Mouse (Mus musculus) natural killer cell, adult 2 months (primary cell): ENCODE results near the gene Erg.

Source experiments
- DNase-seq, 2 experiments: peaks; one replicate each; pipeline ENCODE4 v3.0.0; 2022; ENCODE audit warnings: low spot score in 2 of 2

Erg gene

GRCm38 (mm10) chr16:95585541-95586310, 667 bp downstream of the Erg start:
- peak; percentile 14 to 38 for DNase-seq

GRCm38 (mm10) chr16:95584751-95585528, 1.5 kb downstream of the Erg start:
- no peak for DNase-seq

DNA sequence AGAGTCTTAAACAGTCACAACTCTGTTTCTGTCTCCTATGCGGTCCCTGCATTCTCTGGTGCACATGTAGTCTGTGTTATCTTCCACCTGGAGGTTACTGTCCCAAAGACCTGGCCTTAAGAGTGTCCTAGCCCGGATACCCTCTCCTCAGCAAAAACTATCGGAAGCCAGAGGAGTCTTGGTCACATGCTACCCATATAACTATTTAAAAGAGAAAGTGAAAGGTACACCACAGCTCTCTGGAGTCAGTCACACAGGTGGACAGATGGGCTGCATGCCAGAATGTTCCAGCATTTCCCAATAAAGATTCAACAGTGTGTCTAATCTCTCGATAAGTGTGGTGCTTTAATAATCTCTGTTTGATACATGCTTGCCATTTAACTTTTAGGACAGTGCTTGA, 7.1 kb downstream of the Erg start:
- no peak for DNase-seq

DNA sequence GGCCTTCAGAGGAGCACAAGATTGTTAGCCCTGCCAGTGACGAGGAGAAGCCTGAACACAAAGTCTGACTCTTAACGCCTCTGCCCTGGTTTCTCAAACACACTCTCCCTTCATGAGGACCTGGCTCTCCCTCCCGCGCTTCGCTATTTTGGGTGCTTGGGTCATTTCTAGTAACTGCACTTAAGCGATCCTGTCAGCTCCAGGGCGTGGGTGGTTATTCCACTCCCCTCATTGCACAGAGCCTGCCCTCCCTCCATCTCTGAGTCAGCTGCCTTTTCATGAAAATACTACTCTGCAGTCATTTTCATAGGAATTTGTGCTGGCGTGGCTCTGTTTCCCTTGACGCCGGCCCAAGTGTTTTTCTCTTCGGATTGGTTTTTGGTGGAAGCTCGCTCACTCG, 13.2 kb downstream of the Erg start:
- no peak for DNase-seq

- peak; percentile 8 to 32 for DNase-seq
Observed at GRCm38 (mm10) chr16:95570616-95571015, 15.8 kb downstream of the Erg start.

DNA sequence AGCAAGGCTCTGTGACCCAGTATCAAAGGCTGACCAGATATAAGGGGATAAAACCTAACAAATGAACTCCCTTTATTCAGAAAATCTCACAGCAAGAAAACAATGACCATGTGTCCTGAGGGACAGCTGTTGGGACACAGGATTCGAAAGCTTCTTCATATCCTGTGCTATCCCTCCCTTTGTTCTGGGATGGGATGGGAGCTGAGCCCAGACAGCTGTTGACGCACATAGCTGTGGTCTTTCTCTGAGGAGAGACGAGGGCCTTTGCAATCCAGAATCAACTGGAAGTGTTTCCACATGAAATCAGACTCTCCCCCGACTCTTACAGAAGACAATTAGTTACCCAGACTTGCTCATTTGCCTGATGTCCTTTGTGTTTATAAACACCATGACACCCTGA, 29.6 kb downstream of the Erg start:
- DNase-seq: no peak

- no peak for DNase-seq
Observed at GRCm38 (mm10) chr16:95553136-95553535, 33.3 kb downstream of the Erg start.

DNA sequence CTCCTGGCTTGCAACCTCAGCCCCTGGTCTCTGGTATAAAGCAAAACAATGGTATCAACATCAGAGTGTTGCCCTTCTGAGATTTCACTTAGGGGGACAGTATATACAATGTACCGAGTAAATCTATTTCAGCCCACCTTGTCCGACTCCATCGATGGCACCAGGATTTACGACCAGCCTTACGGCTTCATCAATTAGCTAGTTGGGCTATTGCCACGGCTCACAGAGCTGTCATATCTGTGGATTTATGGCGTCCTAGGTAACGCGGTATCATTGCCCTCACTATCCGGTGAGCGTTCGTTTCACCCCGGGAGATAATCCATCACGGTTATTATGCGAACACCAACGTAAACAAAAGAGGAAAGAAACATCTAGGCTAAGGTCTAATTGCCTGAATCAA, 33.9 kb downstream of the Erg start:
- DNase-seq: no peak

DNA sequence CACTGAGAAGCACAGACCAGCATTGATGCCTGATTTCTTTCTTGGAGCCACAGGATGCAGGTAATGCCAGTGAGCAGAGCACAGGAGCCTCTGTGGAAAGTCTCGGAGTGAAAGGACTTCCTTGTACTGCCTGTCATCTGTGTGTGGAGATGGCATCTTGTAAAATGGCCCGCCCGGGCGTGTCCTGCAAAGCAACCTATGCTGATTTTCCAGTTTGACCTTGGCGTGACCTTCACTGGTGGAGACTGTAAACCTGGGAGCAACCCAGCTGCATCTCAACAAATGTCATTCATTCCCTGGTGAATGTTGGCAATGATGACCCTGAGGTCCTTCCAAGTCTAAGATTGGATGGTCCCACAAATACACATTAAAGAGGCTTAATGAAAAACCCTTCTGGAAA, 35.9 kb downstream of the Erg start:
- DNase-seq: no peak

DNA sequence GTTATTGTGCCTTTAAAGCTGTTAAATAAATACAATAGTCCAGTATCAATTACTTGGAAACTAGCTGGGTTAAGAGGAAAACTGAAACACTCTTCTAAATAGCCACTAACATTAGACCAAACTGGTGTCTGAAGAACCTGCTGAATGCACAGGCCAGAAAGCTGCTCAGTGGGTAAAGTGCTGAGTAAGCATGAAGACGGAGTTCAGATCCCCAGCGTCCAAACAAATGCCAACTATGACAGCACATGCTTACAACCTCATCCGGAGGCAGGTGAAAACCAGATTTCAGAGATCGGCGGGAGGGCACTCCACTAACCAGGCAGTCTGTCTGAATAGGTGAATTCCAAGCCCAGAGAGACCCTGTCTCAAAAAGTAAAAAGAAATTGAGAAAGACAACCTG, 41.6 kb downstream of the Erg start:
- DNase-seq: no peak

DNA sequence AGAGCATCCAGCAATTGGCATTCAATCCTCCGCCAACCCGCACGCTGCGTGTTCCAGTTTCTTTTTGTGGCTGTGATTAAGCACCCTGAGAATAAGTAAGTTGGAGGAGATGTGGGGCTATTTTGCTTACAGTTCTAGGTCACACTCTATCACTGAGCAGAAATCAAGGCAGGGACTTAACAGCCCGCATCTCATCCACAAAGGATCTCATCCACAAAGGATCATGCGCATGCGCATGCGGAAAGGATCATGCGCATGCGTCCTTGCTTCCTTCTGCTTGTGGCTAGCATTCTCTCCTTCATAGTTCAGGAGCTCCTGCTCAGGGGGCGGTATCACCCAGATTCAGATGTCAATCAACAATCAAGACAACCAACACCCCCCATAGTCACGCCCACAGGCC, 42.9 kb downstream of the Erg start:
- DNase-seq: no peak

- DNase-seq: no peak
Observed at GRCm38 (mm10) chr16:95535151-95535550, 51.2 kb downstream of the Erg start.

GRCm38 (mm10) chr16:95532387-95533077, 53.9 kb downstream of the Erg start:
- DNase-seq: no peak

GRCm38 (mm10) chr16:95527561-95527960, 58.8 kb downstream of the Erg start:
- DNase-seq: no peak

DNA sequence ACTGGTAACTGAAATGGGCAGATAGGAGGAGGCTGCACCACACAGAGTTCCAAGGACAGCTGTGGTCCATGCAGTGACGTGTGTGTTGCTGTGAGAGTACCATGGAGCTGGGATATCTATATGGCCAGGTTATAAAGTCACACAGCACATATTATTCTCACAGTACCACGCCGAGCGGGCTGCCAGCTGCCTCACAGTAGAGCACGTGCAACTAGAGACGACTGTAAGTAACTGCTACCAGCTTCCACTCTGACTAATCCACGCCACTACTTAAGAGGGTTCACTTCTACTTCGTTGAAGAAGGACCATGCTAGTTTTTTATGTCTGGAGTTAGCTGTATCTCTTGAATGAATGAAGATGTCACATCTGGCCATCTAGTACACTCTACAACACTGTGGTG, 66.9 kb downstream of the Erg start:
- no peak for DNase-seq

GRCm38 (mm10) chr16:95506051-95506450, 80.3 kb downstream of the Erg start:
- DNase-seq: no peak

GRCm38 (mm10) chr16:95496582-95497300, 89.7 kb downstream of the Erg start:
- DNase-seq: no peak

DNA sequence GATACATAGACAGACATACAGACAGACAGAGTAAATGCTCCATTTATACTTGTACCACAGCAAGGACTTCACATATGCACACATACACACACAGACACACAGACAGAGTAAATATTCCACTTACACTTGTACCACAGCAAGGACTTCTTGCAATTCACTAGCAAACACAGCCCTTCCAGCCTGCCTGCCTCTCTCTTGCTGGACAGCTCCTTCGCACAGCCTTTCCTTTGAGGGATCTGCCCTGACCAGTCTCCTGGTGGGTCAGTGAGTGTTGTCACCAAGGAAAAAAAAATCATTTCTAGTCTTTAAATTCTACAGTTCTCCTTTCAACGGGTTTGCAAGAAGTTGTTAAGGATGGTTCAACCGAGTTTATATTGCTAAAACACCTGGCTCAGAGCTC, 92.3 kb downstream of the Erg start:
- DNase-seq: no peak

GRCm38 (mm10) chr16:95493336-95493735, 93.1 kb downstream of the Erg start:
- no peak for DNase-seq

GRCm38 (mm10) chr16:95492146-95492545, 94.2 kb downstream of the Erg start:
- DNase-seq: no peak

DNA sequence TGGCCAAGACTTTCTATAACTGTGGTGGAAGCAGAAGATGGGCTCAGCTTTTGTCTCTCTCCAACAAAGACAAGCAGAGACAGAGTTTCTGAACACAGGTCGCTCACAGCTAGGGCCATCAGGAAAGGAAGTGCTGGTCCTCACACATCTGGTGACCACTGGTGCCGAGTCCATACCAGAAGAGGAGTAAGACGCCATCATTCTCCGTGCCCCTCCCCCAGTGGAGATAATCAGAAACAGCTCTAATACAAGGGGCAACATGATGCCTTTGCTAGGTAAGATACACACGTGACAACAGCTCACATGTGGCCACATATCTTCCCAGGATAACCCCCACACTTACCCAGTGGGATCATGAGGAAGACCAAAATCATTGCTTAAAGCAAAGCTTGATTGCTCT, 96.0 kb downstream of the Erg start:
- DNase-seq: no peak
